Mouse (Mus musculus) G1E (cell line): ENCODE data around the gene Tsga10.

ENCODE experiments used
- CTCF ChIP-seq: IDR thresholded peaks from 2 replicates; pipeline ENCODE4 v1.5.1; 2012; ENCODE audit warnings: low read depth, low read length, inconsistent platforms, mixed read lengths
- GATA1 ChIP-seq: IDR thresholded peaks from 2 replicates; pipeline ENCODE4 v1.6.1; 2012; ENCODE audit warnings: borderline replicate concordance, low read length, inconsistent platforms, mixed read lengths
- GATA2 ChIP-seq: IDR thresholded peaks from 2 replicates; pipeline ENCODE4 v1.6.1; 2012; ENCODE audit warnings: low read depth, low read length, inconsistent platforms, borderline replicate concordance

- TF ChIP-seq GATA2: no peak
- no peak for TF ChIP-seq GATA1
- no peak for TF ChIP-seq CTCF
Observed at GRCm38 (mm10) chr1:37850696-37851095, 15.5 kb downstream of the Tsga10 start.
